Mouse (Mus musculus): Measurements from ENCODE around the gene Tomm40. TPM values are rescaled to one million over a fixed set of nuclear protein-coding genes. Genes with fewer than 3 reads are reported as not detected.

The Tomm40 gene
- total RNA-seq, 2 experiments from 2014 or later = 112 to 113 TPM

DNA sequence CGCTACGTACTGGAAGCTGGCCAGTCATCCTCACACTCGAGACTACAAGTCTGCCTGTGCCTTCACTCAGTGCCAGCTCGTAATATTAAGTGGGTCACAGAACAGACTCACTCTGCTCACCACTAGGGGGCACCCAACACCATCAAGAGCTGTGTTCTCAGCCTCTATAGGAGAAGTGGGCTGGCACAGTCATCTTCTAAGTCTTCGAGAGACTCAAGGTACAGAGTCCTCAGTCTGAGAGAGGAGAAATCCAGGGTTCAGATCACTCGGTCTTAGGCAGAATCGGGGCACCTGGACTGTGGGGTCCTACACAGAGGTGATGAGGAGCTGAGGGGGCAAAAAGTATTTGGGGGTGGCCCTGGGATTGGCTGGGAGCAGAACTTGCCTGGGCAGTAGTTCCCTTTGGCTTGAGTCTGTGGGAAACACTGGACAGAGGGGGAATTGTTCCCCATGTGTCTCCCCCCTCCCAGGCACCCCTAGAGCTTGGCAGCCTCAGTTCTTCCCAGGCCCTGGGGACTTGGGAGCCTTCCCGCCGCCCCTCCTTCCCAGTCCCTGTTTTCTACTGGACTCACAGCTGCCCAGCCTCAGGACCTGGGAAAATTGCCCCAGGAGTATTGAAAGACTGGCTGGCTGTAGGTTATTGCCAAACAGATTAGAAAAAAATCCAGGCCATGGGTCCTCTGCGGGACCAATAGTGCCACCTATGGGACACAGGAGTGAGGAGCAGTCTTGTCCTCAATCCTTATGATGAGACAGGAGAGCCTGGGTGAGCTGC is 46.1 kb downstream of the Tomm40 start:
- intact Hi-C loops (cut with DNase I) = loop anchor here (2.0 kb wide), 1 partner anchor 44 kb away; no protein-coding TSS in a partner anchor
- DNase-seq (ENCODE audit: low spot score) = peak; percentile 79

DNA sequence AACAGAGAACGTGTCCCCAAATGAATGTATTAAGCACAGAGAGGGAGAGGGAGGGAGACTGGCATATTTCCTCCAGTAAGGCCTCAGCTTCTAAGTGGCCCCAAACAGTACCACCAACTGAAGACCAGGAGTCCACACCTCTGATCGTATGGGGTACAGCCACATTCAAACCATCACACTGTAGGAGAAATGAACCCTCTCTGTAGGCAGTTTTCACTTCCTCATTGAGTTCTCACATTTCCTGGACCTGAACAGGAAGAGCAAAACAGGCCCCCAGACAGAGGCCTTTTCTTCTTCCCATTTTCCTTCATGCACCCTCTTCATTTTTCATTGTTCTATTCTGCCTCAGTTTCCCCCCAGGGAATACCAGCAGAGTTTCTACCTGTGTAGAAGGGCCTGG is 47.8 kb downstream of the Tomm40 start:
- intact Hi-C loops (cut with DNase I) = loop anchor here (2.0 kb wide), 1 partner anchor 125 kb away; no protein-coding TSS in a partner anchor
- DNase-seq (ENCODE audit: low spot score) = no peak

DNA sequence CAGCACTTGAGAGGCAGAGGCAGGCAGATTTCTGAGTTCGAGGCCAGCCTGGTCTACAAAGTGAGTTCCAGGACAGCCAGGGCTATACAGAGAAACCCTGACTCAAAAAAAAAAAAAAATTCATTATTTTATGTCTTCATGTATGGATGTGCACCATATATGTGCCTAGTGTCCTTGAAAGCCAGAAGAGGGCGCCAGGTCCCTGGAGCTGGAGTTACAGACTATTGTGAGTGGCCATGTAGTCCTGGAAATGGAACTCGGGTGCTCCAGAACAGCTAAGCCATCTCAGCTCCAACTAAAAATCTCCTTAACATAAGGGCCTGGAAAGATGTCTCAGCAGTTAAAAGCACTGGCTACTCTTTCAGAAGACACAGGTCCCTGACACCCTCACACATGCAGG is 48.5 kb downstream of the Tomm40 start:
- no peak for DNase-seq (ENCODE audit: low spot score)
- intact Hi-C loops (cut with DNase I) = loop anchor here (2.0 kb wide), 1 partner anchor 126 kb away; no protein-coding TSS in a partner anchor

- intact Hi-C loops (cut with DNase I) = no loop called here
- DNase-seq (ENCODE audit: low spot score) = peak; percentile 91
Measured at GRCm38 (mm10) chr7:19664955-19665841, 50.0 kb downstream of the Tomm40 start, which contains the start of gene Clptm1. TSS of gene Clptm1 (minus strand) at chr7:19665033.

DNA sequence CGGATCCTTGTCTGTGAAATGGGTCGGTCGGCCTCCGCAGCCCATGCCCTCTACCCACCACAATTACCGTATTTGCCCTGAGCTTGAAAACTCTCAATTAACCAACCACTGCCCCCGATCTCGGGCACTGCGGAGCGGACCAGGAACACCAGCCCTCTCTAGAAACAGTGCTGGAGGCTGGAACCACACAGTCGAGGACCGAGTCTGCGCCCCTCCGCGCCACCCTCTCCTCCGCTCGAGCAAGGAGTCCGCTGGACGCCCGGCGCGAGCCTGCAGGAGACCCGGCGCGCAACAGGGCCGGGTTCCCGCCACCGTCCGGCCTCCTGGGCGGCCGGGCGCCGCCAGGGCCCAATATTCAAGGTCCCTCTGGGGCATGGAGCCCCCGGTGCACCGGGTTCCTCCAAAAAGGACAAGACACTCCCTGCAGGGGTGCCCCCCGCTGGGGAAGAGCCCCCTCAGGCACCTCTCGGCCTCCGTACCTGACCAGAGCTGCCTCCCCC is 50.7 kb downstream of the Tomm40 start:
- intact Hi-C loops (cut with DNase I) = no loop called here
- no peak for DNase-seq (ENCODE audit: low spot score)

DNA sequence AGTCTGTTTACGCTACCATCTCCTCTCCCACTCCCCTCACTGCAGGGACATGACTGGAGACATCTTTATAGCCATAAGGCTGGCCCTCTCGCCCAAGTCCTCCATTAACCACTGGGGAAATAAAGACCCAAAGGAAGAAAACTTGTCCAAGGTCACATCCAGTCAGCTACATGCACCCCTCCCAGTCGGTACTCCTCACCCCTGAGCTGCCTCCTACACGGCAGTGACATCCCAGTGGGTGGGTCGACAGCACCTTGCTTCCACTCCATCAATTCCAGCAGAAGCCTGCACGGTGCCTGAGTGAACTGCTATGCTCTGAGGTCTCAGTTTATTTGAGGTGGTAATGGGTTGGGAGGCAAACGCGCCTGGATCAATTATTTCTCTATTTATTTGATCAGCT is 51.3 kb downstream of the Tomm40 start:
- intact Hi-C loops (cut with DNase I) = no loop called here
- DNase-seq (ENCODE audit: low spot score) = no peak

DNA sequence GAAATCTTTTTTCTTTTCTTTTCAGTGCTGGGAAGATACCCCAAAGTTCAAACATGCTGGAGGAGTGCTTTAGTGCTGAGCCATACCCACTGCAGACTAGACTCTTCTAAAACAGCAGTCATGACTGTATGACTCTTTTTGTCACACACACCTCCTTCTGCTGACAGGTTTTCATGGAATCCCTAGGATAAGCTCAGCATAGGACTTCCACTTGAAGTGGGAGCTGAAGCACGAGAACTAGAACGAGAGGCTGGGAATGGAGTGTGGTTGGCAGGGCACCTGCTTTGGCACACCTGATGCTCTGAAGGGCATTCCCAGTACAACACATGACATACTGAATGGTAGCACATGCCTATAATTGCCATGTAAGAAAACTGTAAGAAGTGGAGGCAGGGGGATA is 62.6 kb downstream of the Tomm40 start:
- DNase-seq (ENCODE audit: low spot score) = no peak
- intact Hi-C loops (cut with DNase I) = no loop called here

Other genes with a start within 250 kb of the Tomm40 start
- 1 to 10 TPM; 2.3 to 2.4 TPM for gene Bloc1s3, start 207.1 kb downstream of the Tomm40 start, total RNA-seq (2021)
- gene Trappc6a, start 207.0 kb downstream of the Tomm40 start, total RNA-seq (2021) = 10 to 100 TPM; 35.6 to 35.9 TPM
- not detected for gene Nkpd1, start 197.6 kb downstream of the Tomm40 start, total RNA-seq (2021)
- gene Ppp1r37, start 152.4 kb downstream of the Tomm40 start, total RNA-seq (2021) = 10 to 100 TPM; 48.0 to 52.3 TPM
- under 1 TPM; 0.28 to 0.49 TPM for gene Zfp296, start 138.2 kb downstream of the Tomm40 start, total RNA-seq (2021)
- gene Gemin7, start 137.8 kb downstream of the Tomm40 start, total RNA-seq (2021) = 10 to 100 TPM; 44.6 to 45.6 TPM
- 10 to 100 TPM; 14.5 to 20.5 TPM for gene Clasrp, start 111.0 kb downstream of the Tomm40 start, total RNA-seq (2021)
- 1 to 10 TPM; 7.3 to 7.6 TPM for gene Relb, start 86.0 kb downstream of the Tomm40 start, total RNA-seq (2021)
- gene Clptm1, start 50.4 kb downstream of the Tomm40 start, total RNA-seq (2021) = 10 to 100 TPM; 65.6 to 72.3 TPM
- gene Apoc2, start 37.5 kb downstream of the Tomm40 start, total RNA-seq (2021) = not detected
- not detected for gene Gm44805, start 34.0 kb downstream of the Tomm40 start, total RNA-seq (2021)
- not detected for gene Apoc4, start 34.0 kb downstream of the Tomm40 start, total RNA-seq (2021)
- gene Apoc1, start 22.8 kb downstream of the Tomm40 start, total RNA-seq (2021) = 1 to 10 TPM; 1.4 to 2.2 TPM
- gene Apoe, start 16.2 kb downstream of the Tomm40 start, total RNA-seq (2021) = 100 to 1,000 TPM; 309 to 319 TPM
- 10 to 100 TPM; 31.1 to 31.9 TPM for gene Nectin2, start 35.0 kb upstream of the Tomm40 start, total RNA-seq (2021)
- gene Bcam, start 55.6 kb upstream of the Tomm40 start, total RNA-seq (2021) = 100 to 1,000 TPM; 220 to 229 TPM
- under 1 TPM in 1 of 2 experiments, not detected in 1; 0.73 TPM for gene Cblc, start 81.4 kb upstream of the Tomm40 start, total RNA-seq (2021)
- gene Bcl3, start 107.3 kb upstream of the Tomm40 start, total RNA-seq (2021) = 1 to 10 TPM; 3.0 to 3.9 TPM
- not detected for gene Gm19345, start 136.6 kb upstream of the Tomm40 start, total RNA-seq (2021)
- under 1 TPM in 1 of 2 experiments, not detected in 1; 0.42 TPM for gene Ceacam16, start 145.9 kb upstream of the Tomm40 start, total RNA-seq (2021)
- gene Ceacam19, start 172.5 kb upstream of the Tomm40 start, total RNA-seq (2021) = not detected
- gene Pvr, start 205.7 kb upstream of the Tomm40 start, total RNA-seq (2021) = 10 to 100 TPM; 19.3 to 20.1 TPM
- 1 to 10 TPM; 1.8 to 2.8 TPM for gene Igsf23, start 235.3 kb upstream of the Tomm40 start, total RNA-seq (2021)
- not detected for gene Ceacam20, start 250.0 kb upstream of the Tomm40 start, total RNA-seq (2021)

Measured in heart, postnatal 25 days (tissue).